Mouse (Mus musculus): ENCODE measurements around the gene Cdc42bpb.

Cdc42bpb gene

GRCm38 (mm10) chr12:111377376-111377973 is at the start of gene Cdc42bpb:
Gene Cdc42bpb, minus strand, starts transcription at chr12:111377718.
- in situ Hi-C loops (cut with MboI, MseI), result loop anchor here in 1 of 2 experiments (10.0 kb wide), 1 partner anchor 1493 kb away; no protein-coding TSS in a partner anchor

- in situ Hi-C loops (cut with MboI, MseI), result no loop called here
Observed at GRCm38 (mm10) chr12:111425789-111426460, 48.4 kb upstream of the Cdc42bpb start.

DNA sequence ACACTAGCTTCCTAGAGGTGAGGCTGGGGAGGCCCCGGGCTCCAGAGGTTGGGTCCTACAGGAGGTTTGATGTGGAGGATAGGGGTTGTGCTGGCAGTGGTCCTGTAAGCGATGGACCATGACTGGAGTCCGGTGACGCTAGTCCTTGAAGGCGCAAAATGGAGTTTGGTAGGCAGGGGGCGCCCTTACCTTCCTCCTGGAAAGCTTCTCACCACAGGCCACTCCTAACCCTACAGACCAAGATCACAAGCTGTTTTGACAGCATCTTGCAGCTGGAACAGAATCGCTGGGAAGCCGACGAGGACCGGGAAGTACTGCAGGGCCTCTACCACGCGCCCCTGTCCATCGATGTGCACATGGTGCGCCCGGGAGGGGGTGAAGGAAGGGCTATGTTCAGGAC is 47.7 kb upstream of the Cdc42bpb start:
- in situ Hi-C loops (cut with MboI, MseI), result no loop called here

DNA sequence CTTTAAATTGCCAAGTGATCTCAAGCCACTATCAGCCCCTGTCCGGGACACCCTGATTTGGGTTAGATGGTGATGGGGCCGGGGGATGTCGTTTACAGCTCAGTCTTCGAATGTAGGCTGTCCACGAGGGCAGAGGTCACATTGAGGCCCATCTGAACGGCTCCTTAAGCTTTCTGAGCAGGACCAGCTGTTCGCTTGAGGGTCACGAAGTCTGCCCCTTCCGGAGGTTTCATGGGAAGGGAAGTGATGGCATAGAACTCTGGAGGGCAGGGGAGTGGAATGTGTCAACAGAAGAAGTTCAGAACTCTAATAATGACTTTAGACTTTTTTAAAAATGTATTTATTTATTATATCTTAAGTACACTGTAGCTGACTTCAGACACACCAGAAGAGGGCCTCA is 47.0 kb upstream of the Cdc42bpb start:
- in situ Hi-C loops (cut with MboI, MseI), result loop anchor here in 1 of 2 experiments (25.0 kb wide), 1 partner anchor 1488 kb away; no protein-coding TSS in a partner anchor

DNA sequence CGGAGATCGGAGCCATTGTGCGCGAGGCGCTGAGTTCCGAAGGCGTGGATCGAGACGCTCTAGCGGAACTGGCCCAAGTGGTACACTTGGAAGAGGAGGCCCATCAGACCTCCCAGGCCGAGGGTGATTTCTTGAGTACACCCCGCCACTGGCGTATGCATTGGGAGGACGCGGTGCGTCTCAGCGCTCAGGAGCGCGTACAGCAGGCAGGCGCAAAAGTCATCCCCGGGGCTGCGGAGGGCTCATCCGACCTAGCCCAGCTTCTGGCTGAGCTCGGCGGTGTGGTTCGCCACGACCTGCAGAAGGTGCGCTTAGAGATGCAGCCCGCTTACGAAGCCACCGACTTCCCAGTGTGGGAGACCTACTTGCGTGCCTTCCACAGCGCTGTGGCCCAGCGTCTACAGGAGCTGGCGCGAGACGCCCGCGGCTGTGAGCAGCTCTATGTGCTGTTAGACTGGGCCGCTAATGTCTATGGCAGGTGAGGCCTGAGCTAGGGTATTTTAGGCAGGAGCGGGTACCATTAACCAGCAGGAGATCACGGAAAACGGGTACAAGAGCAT is 46.1 kb upstream of the Cdc42bpb start:
- in situ Hi-C loops (cut with MboI, MseI), result loop anchor here in 1 of 2 experiments (25.0 kb wide), 1 partner anchor 1489 kb away; no protein-coding TSS in a partner anchor

DNA sequence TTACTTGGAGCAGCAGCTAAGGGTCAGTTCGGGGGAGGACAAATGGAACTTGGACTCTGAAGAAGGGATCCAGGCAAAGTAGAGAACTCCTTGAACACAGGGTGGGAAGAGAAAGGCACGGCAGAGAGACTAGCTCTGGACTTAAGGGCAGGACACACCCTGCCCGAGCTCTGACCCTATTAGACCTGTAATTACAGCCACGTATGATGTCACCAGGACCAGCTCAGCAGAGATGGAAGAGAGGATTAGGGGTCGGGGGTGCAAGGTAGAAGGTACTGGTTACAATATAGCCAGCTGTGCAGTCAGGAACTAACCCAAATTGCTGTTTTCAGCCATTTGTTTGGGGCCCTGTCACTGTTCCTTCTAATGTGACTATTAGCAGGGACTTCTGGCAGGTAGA is 45.3 kb upstream of the Cdc42bpb start:
- in situ Hi-C loops (cut with MboI, MseI), result loop anchor here in 1 of 2 experiments (25.0 kb wide), 1 partner anchor 1489 kb away; no protein-coding TSS in a partner anchor

GRCm38 (mm10) chr12:111420946-111421709 is 43.6 kb upstream of the Cdc42bpb start:
- in situ Hi-C loops (cut with MboI, MseI), result loop anchor here in 1 of 2 experiments (25.0 kb wide), 1 partner anchor 1491 kb away; no protein-coding TSS in a partner anchor

DNA sequence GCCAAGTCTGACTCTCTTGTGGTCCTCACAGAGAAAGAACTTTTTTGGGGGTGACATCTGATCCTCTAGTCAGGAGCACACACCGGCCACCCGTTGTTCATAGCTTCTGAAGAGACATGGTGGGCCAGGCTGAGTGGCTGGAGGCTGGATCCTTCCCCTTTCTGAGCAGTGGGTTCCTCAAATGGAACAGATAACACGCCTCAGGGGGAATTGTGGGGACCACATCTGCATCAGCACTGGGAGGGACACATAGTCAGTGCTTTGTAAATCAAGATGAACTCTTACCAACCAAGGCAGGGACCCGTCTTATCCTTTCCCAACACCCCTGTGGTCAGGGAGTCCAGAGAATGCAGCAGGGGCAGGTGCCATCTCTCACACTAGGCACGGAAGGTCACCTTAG is 42.4 kb upstream of the Cdc42bpb start:
- in situ Hi-C loops (cut with MboI, MseI), result loop anchor here in 1 of 2 experiments (25.0 kb wide), 1 partner anchor 1492 kb away; no protein-coding TSS in a partner anchor

DNA sequence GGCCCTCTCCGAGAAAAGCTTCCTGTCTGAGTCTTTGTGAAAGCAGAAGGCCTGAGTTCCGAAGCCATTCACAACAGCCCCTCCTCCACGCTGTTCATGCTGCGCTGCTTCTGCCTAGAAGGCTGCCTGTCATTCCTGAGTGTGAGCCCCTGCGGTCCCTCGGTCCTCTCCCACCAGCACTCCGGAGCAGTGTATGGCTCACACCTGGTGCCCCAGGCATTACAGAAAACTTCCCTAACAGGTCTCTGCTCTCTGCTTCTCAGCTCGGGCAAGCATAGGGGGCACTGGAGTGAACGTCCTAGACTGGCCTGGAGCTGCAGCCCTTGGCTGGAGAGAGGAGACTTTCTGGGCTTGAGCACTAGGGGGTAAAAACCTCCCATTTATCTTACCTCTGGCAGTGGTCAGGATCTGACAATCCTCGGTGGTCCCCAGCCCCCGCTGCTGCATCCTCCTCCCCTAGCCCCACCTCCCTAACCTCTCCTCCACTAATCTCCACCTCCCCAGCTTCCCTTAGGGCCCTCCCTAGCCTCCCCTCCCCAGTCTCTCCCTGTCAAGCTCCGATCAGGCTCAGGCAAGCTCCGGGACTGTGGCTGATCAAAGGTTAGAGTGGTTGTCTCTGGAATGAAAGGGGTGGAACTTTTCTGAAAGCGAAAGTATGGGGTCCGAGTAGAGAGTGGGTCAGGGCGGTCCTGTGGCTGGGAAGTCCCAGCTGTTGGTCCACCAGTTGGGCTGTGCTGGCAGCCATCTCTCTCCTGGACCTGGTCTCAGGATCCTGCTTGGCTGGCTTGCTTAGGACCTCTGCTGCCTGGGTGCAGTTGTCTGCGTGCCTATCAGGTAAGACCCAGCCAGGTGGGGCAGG is 39.6 kb upstream of the Cdc42bpb start, which contains the start of gene Exoc3l4:
TSS of gene Exoc3l4 (plus strand) at position 97 of the 859 bp plus-strand sequence.
- in situ Hi-C loops (cut with MboI, MseI), result loop anchor here in 1 of 2 experiments (25.0 kb wide), 1 partner anchor 1495 kb away; no protein-coding TSS in a partner anchor

DNA sequence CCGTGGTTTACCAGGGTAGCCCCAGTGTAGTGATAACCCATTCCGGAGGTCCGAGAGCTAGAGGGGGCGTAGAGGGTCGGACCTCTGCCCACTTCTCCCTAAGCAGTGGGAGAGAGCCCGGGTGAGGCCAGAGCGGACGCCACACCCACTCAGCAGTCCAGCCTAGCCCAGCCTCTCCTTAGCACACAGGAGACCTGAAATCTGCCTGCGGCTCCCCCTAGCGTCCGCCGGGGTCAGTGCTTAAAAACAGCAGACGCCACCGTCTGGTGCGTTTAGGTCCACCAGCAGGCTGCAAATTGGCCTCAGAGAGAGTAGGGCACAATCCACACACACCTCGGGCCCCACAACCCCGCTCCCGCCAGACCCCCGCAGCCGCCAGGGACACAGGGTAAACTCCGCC is 35.8 kb upstream of the Cdc42bpb start:
- in situ Hi-C loops (cut with MboI, MseI), result loop anchor here in 1 of 2 experiments (25.0 kb wide), 1 partner anchor 1499 kb away; no protein-coding TSS in a partner anchor

DNA sequence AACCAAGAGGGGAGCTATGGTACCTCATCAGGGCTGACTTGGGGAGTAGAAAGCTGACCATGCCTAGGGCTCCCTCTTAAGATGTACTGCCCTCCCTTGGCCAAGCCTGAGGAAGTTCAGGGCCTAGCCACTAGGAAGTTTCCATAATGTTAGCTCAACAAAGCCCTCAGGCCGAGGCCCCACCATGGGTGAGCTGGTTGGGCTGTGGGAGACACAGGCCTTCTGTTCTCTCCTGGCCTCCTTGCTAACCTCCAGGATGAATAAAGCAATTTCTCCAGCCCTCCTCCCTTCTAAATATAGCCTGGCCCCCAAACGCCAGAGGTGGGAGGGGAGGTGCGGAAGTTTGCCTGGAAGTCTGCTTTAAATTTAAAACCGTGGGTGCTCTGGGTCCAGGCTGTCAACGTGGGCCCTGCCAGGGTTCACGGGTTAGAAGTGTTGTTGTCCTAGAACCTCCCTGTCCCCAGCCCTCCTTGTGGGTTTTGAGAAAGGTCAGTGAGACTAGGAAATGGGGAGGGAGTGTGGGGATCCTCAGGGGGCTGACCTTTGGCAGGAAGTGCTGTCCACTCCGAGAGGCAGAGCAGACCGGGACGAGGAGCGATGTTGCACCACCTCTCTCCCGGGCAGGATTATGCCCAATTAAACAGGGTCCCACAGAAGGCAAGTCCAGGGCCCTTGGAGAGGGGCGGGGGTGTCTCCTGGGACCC is 35.2 kb upstream of the Cdc42bpb start:
- in situ Hi-C loops (cut with MboI, MseI), result loop anchor here in 1 of 2 experiments (25.0 kb wide), 1 partner anchor 1500 kb away; no protein-coding TSS in a partner anchor

GRCm38 (mm10) chr12:111411631-111412355 is 34.3 kb upstream of the Cdc42bpb start:
- in situ Hi-C loops (cut with MboI, MseI), result loop anchor here in 1 of 2 experiments (25.0 kb wide), 1 partner anchor 1501 kb away; no protein-coding TSS in a partner anchor

GRCm38 (mm10) chr12:111409583-111409982 is 32.1 kb upstream of the Cdc42bpb start:
- in situ Hi-C loops (cut with MboI, MseI), result loop anchor here in 1 of 2 experiments (25.0 kb wide), 1 partner anchor 1503 kb away; no protein-coding TSS in a partner anchor

DNA sequence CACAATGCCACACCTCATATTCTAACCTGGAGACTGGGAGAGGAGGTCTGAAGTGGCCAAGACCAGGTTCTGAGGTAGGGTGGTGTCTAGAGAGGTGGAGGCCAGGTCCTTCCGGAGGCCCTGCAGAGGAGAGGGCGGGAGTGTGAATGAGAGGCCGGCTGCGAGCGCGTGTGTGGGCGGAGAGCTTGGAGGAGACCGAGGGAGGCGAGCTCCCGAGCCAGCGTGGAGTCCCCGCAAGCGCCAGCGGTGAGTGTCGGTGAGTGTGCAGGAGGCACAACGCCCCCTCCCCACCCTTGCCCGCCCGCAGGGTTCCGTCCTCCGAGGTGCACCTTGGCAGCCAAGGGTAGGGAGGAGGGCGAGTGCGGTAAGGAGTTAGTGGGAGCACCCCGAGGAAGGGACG is 29.1 kb upstream of the Cdc42bpb start, which contains the start of gene Lbhd2:
TSS of gene Lbhd2 (plus strand) at position 188 of the 400 bp plus-strand sequence.
- in situ Hi-C loops (cut with MboI, MseI), result loop anchor here in 1 of 2 experiments (25.0 kb wide), 1 partner anchor 1506 kb away; no protein-coding TSS in a partner anchor

DNA sequence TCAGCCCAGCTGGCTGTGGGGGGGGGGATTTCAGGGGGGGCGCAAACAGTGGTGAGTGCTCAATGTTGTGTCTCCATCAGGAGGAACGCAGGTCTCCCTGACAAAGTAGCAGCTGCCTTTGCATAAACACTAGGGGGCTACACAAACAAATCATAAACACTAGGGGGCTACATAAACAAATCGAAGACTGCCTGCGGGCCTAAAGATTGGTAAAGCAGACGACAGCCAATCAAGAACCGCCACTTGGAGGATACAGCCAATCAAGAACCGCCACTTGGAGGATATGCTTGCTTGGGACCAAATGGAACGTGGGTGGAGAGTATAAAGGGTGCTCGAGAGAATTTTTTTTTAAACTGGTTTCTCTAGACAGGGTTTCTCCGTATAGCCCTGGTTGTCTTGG is 27.4 kb upstream of the Cdc42bpb start:
- in situ Hi-C loops (cut with MboI, MseI), result loop anchor here in 1 of 2 experiments (25.0 kb wide), 1 partner anchor 1507 kb away; no protein-coding TSS in a partner anchor

DNA sequence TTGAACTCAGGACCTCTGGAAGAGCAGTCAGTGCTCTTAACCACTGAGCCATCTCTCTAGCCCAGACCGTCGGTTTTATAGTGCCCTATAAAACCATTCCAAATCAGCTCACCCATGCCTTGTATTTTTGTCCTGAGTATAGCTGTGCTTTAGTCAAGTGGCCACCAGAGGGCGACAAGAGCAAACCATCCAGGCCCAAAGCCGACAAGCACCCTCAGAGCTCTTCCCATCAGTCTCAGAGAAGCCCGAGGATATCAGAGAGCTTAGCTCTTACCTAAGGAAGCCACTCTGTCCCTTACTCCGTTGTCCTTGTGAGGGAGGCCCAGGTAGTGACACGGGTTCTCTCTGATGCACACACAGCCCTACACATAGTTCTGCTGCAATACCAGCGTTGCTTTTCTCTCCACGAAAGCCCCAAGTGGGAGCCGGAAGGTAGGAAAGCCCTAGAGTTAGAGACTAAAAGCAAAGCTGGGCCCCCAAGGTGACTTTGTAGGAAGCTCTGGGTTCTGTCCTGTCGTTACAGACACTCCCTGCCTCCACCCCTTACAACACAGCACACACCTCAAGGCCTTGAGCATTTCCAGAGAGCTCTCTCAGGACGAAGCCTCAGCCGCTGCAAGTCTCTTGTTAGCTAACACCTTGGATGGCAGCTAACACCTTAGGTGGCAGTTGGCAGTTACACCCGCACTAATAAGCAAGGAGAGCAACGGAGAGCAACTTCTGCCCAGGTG is 24.1 kb upstream of the Cdc42bpb start:
- in situ Hi-C loops (cut with MboI, MseI), result loop anchor here in 1 of 2 experiments (25.0 kb wide), 1 partner anchor 1511 kb away; no protein-coding TSS in a partner anchor

- in situ Hi-C loops (cut with MboI, MseI), result no loop called here
Observed at GRCm38 (mm10) chr12:111396997-111397396, 19.5 kb upstream of the Cdc42bpb start.

- in situ Hi-C loops (cut with MboI, MseI), result no loop called here
Observed at GRCm38 (mm10) chr12:111394008-111394407, 16.5 kb upstream of the Cdc42bpb start.
